Mouse (Mus musculus): ENCODE data around the gene Olfr311. TPM values are rescaled to one million over a fixed set of nuclear protein-coding genes. Genes with fewer than 3 reads are reported as not detected.

The Olfr311 gene
- total RNA-seq, 4 experiments from 2014 or later = not detected

DNA sequence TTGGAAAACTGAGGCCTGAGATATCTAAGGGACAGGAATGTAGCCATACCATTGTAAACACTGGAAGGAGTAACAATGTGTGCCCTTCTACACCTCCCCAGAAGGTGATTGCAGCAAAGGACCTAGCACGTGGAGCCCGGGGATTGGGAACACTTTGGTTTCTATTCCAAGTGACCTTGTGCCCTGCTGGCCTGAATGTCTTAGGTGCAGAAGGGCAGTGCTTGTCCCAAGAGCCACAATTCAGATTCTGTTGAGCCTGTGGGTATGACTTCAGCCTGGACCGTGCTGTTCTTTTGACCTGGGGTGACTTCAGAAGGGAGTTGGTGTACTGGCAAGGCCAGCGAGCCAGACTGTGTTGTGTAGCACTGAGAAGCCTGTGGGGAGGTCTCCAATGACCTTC is 31.9 kb downstream of the Olfr311 start:
- no peak for DNase-seq (ENCODE audit: low spot score in 2 of 2)

- no peak for DNase-seq (ENCODE audit: low spot score in 2 of 2)
These were observed 44.7 kb downstream of the Olfr311 start for GRCm38 (mm10) chr11:58883756-58884155.

- no peak for DNase-seq (ENCODE audit: low spot score in 2 of 2)
These were observed 51.5 kb downstream of the Olfr311 start for GRCm38 (mm10) chr11:58890511-58890910.

Other genes starting within 250 kb of the Olfr311 start
- not detected for gene Olfr324, start 244.1 kb upstream of the Olfr311 start, total RNA-seq (2022)
- not detected for gene 2210407C18Rik, start 223.2 kb upstream of the Olfr311 start, total RNA-seq (2022)
- not detected for gene Olfr323, start 208.8 kb upstream of the Olfr311 start, total RNA-seq (2022)
- gene Trim58, start 198.8 kb upstream of the Olfr311 start, total RNA-seq (2022) = not detected
- gene Olfr322, start 180.5 kb upstream of the Olfr311 start, total RNA-seq (2022) = not detected
- not detected for gene Olfr320, start 158.2 kb upstream of the Olfr311 start, total RNA-seq (2022)
- not detected for gene Olfr319, start 140.1 kb upstream of the Olfr311 start, total RNA-seq (2022)
- gene Olfr318, start 115.2 kb upstream of the Olfr311 start, total RNA-seq (2022) = under 1 TPM in 3 of 4 experiments, not detected in 1; 0.09 to 0.13 (median 0.11) TPM
- gene Olfr317, start 100.0 kb upstream of the Olfr311 start, total RNA-seq (2022) = under 1 TPM in 2 of 4 experiments, not detected in 2; 0.35 to 0.44 TPM
- gene Olfr316, start 86.5 kb upstream of the Olfr311 start, total RNA-seq (2022) = 1 to 10 TPM; 1.3 to 2.0 (median 1.7) TPM
- not detected for gene Olfr315, start 66.1 kb upstream of the Olfr311 start, total RNA-seq (2022)
- not detected for gene Olfr314, start 56.3 kb upstream of the Olfr311 start, total RNA-seq (2022)
- gene Fam183b, start 37.3 kb upstream of the Olfr311 start, total RNA-seq (2022) = 1 to 10 TPM; 1.1 to 3.5 (median 1.6) TPM
- gene Olfr313, start 24.3 kb upstream of the Olfr311 start, total RNA-seq (2022) = not detected
- not detected for gene Olfr312, start 10.0 kb upstream of the Olfr311 start, total RNA-seq (2022)
- 10 to 100 TPM; 15.6 to 19.3 (median 17.8) TPM for gene Gm12258, start 7.9 kb downstream of the Olfr311 start, total RNA-seq (2022)
- 10 to 100 TPM in 3 of 4 experiments, 1 to 10 TPM in 1; 7.3 to 14.5 (median 12.3) TPM for gene 2810021J22Rik, start 28.0 kb downstream of the Olfr311 start, total RNA-seq (2022)
- 10 to 100 TPM in 3 of 4 experiments, 1 to 10 TPM in 1; 9.1 to 11.6 (median 10.4) TPM for gene Zfp39, start 65.0 kb downstream of the Olfr311 start, total RNA-seq (2022)
- not detected for gene Btnl10, start 78.7 kb downstream of the Olfr311 start, total RNA-seq (2022)
- 100 to 1,000 TPM; 448 to 480 (median 462) TPM for gene Rnf187, start 99.7 kb downstream of the Olfr311 start, total RNA-seq (2022)
- 100 to 1,000 TPM in 3 of 4 experiments, 10 to 100 TPM in 1; 96.1 to 129 (median 115) TPM for gene Hist3h2ba, start 109.7 kb downstream of the Olfr311 start, total RNA-seq (2022)
- 10 to 100 TPM; 54.1 to 63.0 (median 57.1) TPM for gene Hist3h2a, start 115.4 kb downstream of the Olfr311 start, total RNA-seq (2022)
- 1 to 10 TPM; 3.7 to 5.0 (median 4.1) TPM for gene Trim17, start 115.4 kb downstream of the Olfr311 start, total RNA-seq (2022)
- 10 to 100 TPM; 22.6 to 27.6 (median 26.7) TPM for gene Trim11, start 138.8 kb downstream of the Olfr311 start, total RNA-seq (2022)